Mouse (Mus musculus) ES-E14 (cell line): ENCODE measurements around the gene Tmem40.

ENCODE experiments used
- CHD2 ChIP-seq: IDR thresholded peaks from 2 replicates; pipeline ENCODE4 v1.6.1; 2014; ENCODE audit warnings: mild to moderate bottlenecking, low read depth, low read length, inconsistent platforms
- MAFK ChIP-seq: IDR thresholded peaks from 2 replicates; pipeline ENCODE4 v1.6.1; 2014; ENCODE audit warnings: mild to moderate bottlenecking, low read depth, low read length, inconsistent platforms; ENCODE audit not compliant: insufficient read depth
- ZC3H11A ChIP-seq: IDR thresholded peaks from 2 replicates; pipeline ENCODE4 v1.6.1; 2012; ENCODE audit warnings: low read depth, mild to moderate bottlenecking, inconsistent platforms, low read length, borderline replicate concordance

DNA sequence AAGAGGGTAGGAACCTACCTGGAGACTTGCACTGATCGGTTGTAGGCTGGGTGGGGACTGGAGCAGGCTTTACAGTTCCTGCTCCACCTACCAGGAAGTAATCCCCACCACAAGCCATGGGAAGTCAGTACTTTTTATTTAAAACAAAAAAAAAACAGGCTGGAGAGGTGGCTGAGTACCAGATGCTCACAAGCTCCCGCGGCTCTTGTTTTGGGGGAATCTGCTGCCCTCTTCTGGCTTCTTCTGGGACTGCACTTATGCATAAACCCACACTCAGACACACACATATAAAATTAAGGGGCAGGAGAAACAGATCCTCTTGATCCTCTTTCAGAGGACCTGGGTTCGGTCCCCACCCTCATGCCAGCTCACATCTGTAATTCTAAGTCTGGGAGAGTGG is 27.3 kb downstream of the Tmem40 start:
- TF ChIP-seq MAFK: no peak
- no peak for TF ChIP-seq CHD2
- 0 out of 2 replicates have a peak, but pooled peaks have one; percentile 49 for TF ChIP-seq ZC3H11A
